Mouse (Mus musculus): ENCODE results near the gene Tsks. TPM values are rescaled to one million over a fixed set of nuclear protein-coding genes. Genes with fewer than 3 reads are reported as not detected.

Tsks gene
- polyA plus RNA-seq, 1 experiment from 2014 or later: not detected

GRCm38 (mm10) chr7:44953561-44953960, 10.6 kb downstream of the Tsks start:
- Histone ChIP-seq H3K4me3 (no peak overlapping the region), H3K27me3 (peaks cover 29% of the 10 kb centered on the region), H3K27ac (replicated peaks) (no peak overlapping the region), H3K9me3 (no peaks in the 10 kb centered on the region), H3K4me1 (peaks cover 17% of the 10 kb centered on the region), H3K4me2 (replicated peaks) (no peak overlapping the region), H3K36me3 (peaks cover under 1% of the 10 kb centered on the region; the same call in 1 of the 2 replicates), H3K9ac (replicated peaks) (no peak overlapping the region)
- WGBS: 56% methylated on average over 14 of the region's 14 CpGs
- no peak for ATAC-seq (replicated peaks)

GRCm38 (mm10) chr7:44954091-44954885, 11.3 kb downstream of the Tsks start:
- Histone ChIP-seq H3K4me2 (replicated peaks) (no peak overlapping the region), H3K27ac (replicated peaks) (no peak overlapping the region), H3K27me3 (peaks cover 29% of the 10 kb centered on the region), H3K9ac (replicated peaks) (no peak overlapping the region), H3K4me1 (peaks cover 17% of the 10 kb centered on the region), H3K9me3 (no peaks in the 10 kb centered on the region), H3K4me3 (no peak overlapping the region), H3K36me3 (peaks cover 8% of the 10 kb centered on the region)
- 83% methylated on average over 12 of the region's 12 CpGs for WGBS
- no peak for ATAC-seq (replicated peaks)

GRCm38 (mm10) chr7:44955628-44956027, 12.6 kb downstream of the Tsks start:
- Histone ChIP-seq H3K27ac (replicated peaks) (no peak overlapping the region), H3K4me1 (peaks cover 17% of the 10 kb centered on the region), H3K9ac (replicated peaks) (no peak overlapping the region), H3K27me3 (peaks cover 25% of the 10 kb centered on the region), H3K4me3 (no peak overlapping the region), H3K36me3 (peaks cover 17% of the 10 kb centered on the region), H3K4me2 (replicated peaks) (no peak overlapping the region), H3K9me3 (no peaks in the 10 kb centered on the region)
- ATAC-seq (replicated peaks): no peak
- WGBS: 50% methylated on average over 5 of the region's 5 CpGs

DNA sequence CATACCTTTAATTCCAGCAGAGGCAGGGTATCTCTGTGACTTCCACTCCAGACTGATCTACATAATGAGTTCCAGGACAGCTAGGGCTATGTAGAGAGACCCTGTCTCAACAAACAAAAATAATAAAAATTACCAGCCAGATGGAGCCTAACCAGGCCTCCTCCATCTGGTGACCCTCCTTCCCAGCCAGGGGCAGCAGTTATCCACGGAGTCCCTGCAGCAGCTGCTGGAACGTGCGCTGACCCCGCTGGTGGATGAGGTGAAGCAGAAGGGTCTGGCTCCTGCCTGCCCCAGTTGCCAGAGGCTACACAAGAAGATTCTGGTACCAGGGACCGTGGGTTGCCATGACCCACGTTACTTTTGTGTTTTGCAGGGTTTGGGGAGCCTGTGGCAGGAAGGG, 13.3 kb downstream of the Tsks start:
- no peak overlapping the region for H3K4me3 ChIP-seq
- WGBS: 65% methylated on average over 6 of the region's 6 CpGs
- no peaks in the 10 kb centered on the region for H3K9me3 ChIP-seq
- H3K9ac ChIP-seq (replicated peaks): no peak overlapping the region
- no peak for ATAC-seq (replicated peaks)
- no peak overlapping the region for H3K4me2 ChIP-seq (replicated peaks)
- H3K27ac ChIP-seq (replicated peaks): no peak overlapping the region
- peaks cover 17% of the 10 kb centered on the region for H3K4me1 ChIP-seq
- peaks cover 23% of the 10 kb centered on the region for H3K36me3 ChIP-seq
- H3K27me3 ChIP-seq: peaks cover 19% of the 10 kb centered on the region

DNA sequence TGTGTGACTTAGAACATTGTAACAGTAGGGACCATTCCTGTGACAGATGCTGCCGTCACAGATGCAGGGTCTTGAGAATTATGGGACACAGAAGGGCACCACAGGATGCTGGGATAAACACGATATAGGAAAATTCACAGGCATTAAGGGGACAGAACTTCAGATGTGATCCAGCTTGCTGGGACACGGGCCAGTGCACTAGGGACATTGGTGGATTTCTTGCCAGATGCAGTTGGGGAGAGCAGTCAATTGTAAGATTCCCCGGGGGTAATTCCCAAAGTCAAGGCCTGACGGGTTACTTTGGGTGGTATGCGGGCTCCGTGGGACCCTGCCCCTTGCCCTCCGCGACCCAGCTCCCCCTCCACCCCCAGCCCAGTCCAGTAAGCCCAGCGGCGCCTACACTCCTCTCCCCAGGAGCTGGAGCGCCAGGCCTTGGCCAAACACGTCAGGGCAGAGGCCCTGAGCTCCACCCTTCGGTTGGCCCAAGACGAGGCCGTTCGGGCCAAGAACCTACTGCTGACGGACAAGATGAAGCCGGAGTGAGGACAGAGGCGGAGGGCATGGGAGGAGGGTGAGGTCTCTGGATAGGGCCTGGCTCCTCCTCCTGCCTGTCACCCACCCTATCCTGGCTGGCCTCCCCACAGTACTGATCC, 14.3 kb downstream of the Tsks start:
- H3K36me3 ChIP-seq: peaks cover 33% of the 10 kb centered on the region
- no peaks in the 10 kb centered on the region for H3K9me3 ChIP-seq
- H3K27ac ChIP-seq (replicated peaks): no peak overlapping the region
- no peak overlapping the region for H3K9ac ChIP-seq (replicated peaks)
- no peak for ATAC-seq (replicated peaks)
- H3K27me3 ChIP-seq: peaks cover 9% of the 10 kb centered on the region; the same call in 1 of the 2 replicates
- H3K4me3 ChIP-seq: no peak overlapping the region
- peaks cover 8% of the 10 kb centered on the region for H3K4me1 ChIP-seq
- 74% methylated on average over 20 of the region's 20 CpGs for WGBS
- H3K4me2 ChIP-seq (replicated peaks): no peak overlapping the region

DNA sequence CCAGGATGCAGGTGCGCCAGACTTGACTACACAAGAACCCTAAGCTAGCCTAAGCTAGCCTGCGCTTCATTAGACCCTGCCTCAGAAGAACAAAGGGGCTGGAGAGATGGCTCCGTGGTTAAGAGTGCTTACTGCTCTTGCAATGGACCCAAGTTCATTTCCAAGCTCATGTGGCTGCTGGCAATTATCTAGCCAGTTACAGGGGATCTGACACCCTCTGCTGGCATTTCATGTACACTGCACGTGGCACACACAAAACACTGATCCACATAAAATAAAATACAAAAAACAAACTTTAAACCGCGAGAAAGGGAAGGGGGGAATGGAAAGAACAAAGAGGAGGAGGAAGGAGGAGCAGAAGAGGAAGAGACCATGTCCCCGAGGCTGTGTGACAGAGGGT, 15.2 kb downstream of the Tsks start:
- no peak overlapping the region for H3K4me3 ChIP-seq
- H3K9me3 ChIP-seq: no peaks in the 10 kb centered on the region
- no peak overlapping the region for H3K27ac ChIP-seq (replicated peaks)
- no peak for ATAC-seq (replicated peaks)
- no peaks in the 10 kb centered on the region for H3K4me1 ChIP-seq
- no peak overlapping the region for H3K4me2 ChIP-seq (replicated peaks)
- H3K27me3 ChIP-seq: 0 out of 2 replicates have a peak, but pooled peaks cover 4% of the 10 kb centered on the region
- WGBS: 55% methylated on average over 7 of the region's 7 CpGs
- peaks cover 39% of the 10 kb centered on the region for H3K36me3 ChIP-seq
- H3K9ac ChIP-seq (replicated peaks): no peak overlapping the region

DNA sequence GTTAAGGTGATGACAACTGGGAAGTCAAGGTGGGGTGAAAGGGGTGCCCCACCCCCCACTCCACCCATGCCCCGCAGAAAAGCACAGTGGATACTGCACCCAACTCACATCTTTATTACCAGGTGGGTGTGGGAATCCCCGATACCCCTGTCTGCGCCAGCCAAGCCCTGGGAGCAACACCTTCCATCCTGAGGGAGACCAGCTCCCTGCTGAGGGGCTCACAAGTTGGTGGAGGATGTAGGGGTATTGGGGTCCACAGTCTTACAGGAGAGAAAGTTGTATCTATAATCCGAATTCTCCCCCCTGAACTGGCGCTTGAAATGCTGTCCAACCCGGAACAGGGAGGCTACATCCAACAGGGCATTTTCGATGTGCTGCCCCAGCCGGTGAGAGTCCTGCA, 16.3 kb downstream of the Tsks start:
- Histone ChIP-seq H3K27me3 (no peaks in the 10 kb centered on the region), H3K27ac (replicated peaks) (no peak overlapping the region), H3K9ac (replicated peaks) (no peak overlapping the region), H3K4me3 (no peak overlapping the region), H3K9me3 (no peaks in the 10 kb centered on the region), H3K4me1 (no peaks in the 10 kb centered on the region), H3K4me2 (replicated peaks) (no peak overlapping the region), H3K36me3 (peaks cover 46% of the 10 kb centered on the region)
- no peak for ATAC-seq (replicated peaks)
- 93% methylated on average over 8 of the region's 8 CpGs for WGBS

- Histone ChIP-seq H3K9ac (replicated peaks) (no peak overlapping the region), H3K9me3 (no peaks in the 10 kb centered on the region), H3K4me1 (no peaks in the 10 kb centered on the region), H3K27ac (replicated peaks) (no peak overlapping the region), H3K27me3 (no peaks in the 10 kb centered on the region), H3K36me3 (peaks cover 52% of the 10 kb centered on the region), H3K4me3 (no peak overlapping the region), H3K4me2 (replicated peaks) (no peak overlapping the region)
- WGBS: 90% methylated on average over 10 of the region's 10 CpGs
- ATAC-seq (replicated peaks): no peak
Observed at GRCm38 (mm10) chr7:44959874-44960511, 17.0 kb downstream of the Tsks start.

GRCm38 (mm10) chr7:44960512-44960910, 17.5 kb downstream of the Tsks start:
- Histone ChIP-seq H3K9me3 (no peaks in the 10 kb centered on the region), H3K4me3 (no peak overlapping the region), H3K27me3 (no peaks in the 10 kb centered on the region), H3K4me2 (replicated peaks) (no peak overlapping the region), H3K9ac (replicated peaks) (no peak overlapping the region), H3K27ac (replicated peaks) (no peak overlapping the region), H3K4me1 (no peaks in the 10 kb centered on the region), H3K36me3 (peaks cover 57% of the 10 kb centered on the region)
- WGBS: 92% methylated on average over 13 of the region's 13 CpGs
- ATAC-seq (replicated peaks): no peak

DNA sequence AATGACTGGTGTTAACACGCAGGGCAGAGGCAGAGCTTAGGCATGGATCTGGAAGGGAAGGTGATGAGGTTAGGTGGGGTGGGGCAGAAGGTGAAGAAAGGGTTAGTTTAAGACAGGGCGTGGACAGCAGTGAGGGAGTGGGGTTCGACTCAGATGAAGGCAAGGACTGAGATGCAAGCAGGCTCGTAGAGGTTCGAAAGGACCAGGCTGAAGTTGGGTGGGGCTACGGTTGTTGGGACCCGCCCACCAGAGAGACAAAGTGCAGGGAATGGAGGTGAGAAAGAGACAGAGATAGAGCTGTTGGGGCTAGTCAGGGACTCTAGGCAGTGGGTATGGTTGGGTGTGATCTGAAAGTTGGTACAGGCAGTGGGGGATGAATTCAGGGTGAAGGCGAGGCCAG, 19.3 kb downstream of the Tsks start:
- Histone ChIP-seq H3K4me1 (no peaks in the 10 kb centered on the region), H3K9ac (replicated peaks) (no peak overlapping the region), H3K27me3 (no peaks in the 10 kb centered on the region), H3K4me2 (replicated peaks) (no peak overlapping the region), H3K9me3 (no peaks in the 10 kb centered on the region), H3K36me3 (peaks cover 73% of the 10 kb centered on the region), H3K4me3 (no peak overlapping the region), H3K27ac (replicated peaks) (no peak overlapping the region)
- 83% methylated on average over 8 of the region's 8 CpGs for WGBS
- ATAC-seq (replicated peaks): no peak

DNA sequence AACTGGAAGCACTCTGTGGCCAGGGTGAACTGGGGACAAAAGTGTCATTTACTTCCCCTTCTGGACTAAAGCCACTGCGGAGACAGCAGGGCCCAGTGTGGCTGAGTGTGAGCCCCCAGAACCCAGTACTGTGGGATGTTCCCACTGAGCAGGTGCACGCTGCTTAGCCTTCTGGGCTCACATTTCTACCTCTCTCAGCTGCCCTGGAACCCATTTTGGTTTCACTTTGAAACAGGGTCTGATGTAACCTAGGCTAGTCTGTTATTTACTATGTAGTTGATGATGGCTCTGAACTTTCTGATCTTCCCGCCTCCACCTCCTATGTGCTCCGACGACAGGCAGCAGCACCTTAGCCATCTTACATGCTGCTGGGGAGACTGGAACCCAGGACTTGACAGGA, 19.8 kb downstream of the Tsks start:
- Histone ChIP-seq H3K4me2 (replicated peaks) (no peak overlapping the region), H3K36me3 (peaks cover 76% of the 10 kb centered on the region), H3K9ac (replicated peaks) (no peak overlapping the region), H3K4me3 (no peak overlapping the region), H3K27ac (replicated peaks) (no peak overlapping the region), H3K27me3 (no peaks in the 10 kb centered on the region), H3K9me3 (no peaks in the 10 kb centered on the region), H3K4me1 (no peaks in the 10 kb centered on the region)
- WGBS: 88% methylated on average over 5 of the region's 5 CpGs
- no peak for ATAC-seq (replicated peaks)

DNA sequence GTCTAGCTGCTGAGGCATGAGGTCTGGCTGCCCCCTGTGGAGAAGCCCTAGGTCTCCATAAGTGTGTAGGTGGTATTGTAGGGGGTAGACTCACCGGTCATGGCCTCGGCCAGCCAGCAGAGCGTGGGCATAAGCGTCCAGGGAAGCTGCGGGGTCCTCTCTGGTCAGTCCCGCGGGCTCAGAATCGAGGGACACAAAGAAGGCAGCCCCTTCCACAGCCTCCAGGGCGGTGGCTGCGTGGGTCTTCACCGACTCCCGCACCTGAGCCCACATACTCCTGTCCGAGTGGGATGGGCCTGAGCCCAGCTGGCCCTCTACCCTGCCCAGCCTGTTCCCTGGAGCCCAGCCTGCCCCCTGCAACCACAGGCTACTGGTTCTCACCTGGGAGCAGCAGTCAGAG, 22.0 kb downstream of the Tsks start:
- Histone ChIP-seq H3K4me1 (peaks cover 4% of the 10 kb centered on the region; the same call in 1 of the 2 replicates), H3K4me3 (no peak overlapping the region), H3K27ac (replicated peaks) (no peak overlapping the region), H3K36me3 (peaks cover 62% of the 10 kb centered on the region), H3K27me3 (no peaks in the 10 kb centered on the region), H3K9ac (replicated peaks) (no peak overlapping the region), H3K9me3 (no peaks in the 10 kb centered on the region), H3K4me2 (replicated peaks) (no peak overlapping the region)
- no peak for ATAC-seq (replicated peaks)
- WGBS: 92% methylated on average over 13 of the region's 13 CpGs
